In the genomic region with DNA sequence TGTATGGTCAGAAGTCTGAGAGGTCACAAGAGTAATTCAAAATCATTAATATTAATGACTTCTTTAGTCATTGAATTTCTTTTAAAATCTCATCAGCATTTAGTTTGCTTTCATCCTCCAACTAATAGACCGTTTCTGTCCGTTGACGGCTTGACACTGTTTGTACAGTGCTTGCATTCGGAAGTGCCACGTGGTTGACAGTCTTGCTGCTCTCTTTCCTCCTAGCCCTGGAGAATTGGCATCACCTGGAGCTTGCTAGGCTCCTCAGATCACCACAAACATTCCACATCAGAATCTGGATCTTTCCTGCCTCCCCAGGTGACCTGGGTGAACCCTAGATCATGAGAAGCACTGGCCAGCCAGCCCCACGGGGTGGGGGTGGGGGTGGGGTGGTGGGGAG, we compare ENCODE assay signal across 21 mouse cellular contexts.
DNase-seq lines count a peak whose midpoint lies in the region; ATAC-seq and TF ChIP-seq lines count a peak whose summit lies in the region.
"Had no signal": no experiment of that assay in that cellular context is flagged by ENCODE, and none has a peak within 500 bp of the region (broad histone marks: within the 10 kb centered on the region; RNA-seq: fewer than 3 reads in every experiment).

No protein-coding gene starts in this region.

- no peak for TF ChIP-seq CTCF in kidney, postnatal 0 days (IDR thresholded peaks at IDR 0.05; ENCODE audit: low read depth)

- no peak overlapping the region for H3K27ac ChIP-seq in heart, embryonic 13.5 days (replicated peaks)
- no peak overlapping the region for H3K27ac ChIP-seq in heart, embryonic 12.5 days (ENCODE audit: poor library complexity, severe bottlenecking)
- H3K27ac ChIP-seq in kidney, postnatal 0 days, result no peak overlapping the region
- no peak overlapping the region for H3K27ac ChIP-seq in midbrain, embryonic 15.5 days
- H3K27ac ChIP-seq: embryonic facial prominence, embryonic 12.5 days; gastrocnemius, adult 2 months; heart, embryonic 10.5 days; limb, embryonic 13.5 days; liver, embryonic 14.5 days; lung, embryonic 15.5 days; neural tube, embryonic 15.5 days had no signal

- no peak overlapping the region for H3K4me3 ChIP-seq in heart, embryonic 13.5 days
- no peak overlapping the region for H3K4me3 ChIP-seq in heart, embryonic 12.5 days
- no peak overlapping the region for H3K4me3 ChIP-seq in kidney, postnatal 0 days (replicated peaks; ENCODE audit: low read depth, low read length)
- no peak overlapping the region for H3K4me3 ChIP-seq in midbrain, embryonic 15.5 days
- H3K4me3 ChIP-seq: embryonic facial prominence, embryonic 12.5 days; erythroblast, embryonic 14.5 days; heart, embryonic 10.5 days; limb, embryonic 13.5 days; lung, embryonic 15.5 days; neural tube, embryonic 15.5 days had no signal

- peak overlapping the region; percentile 40 for H3K4me2 ChIP-seq in heart, embryonic 13.5 days
- no peak overlapping the region for H3K4me2 ChIP-seq in heart, embryonic 12.5 days
- no peak overlapping the region for H3K4me2 ChIP-seq in kidney, postnatal 0 days (ENCODE audit: low read length)
- H3K4me2 ChIP-seq in midbrain, embryonic 15.5 days, result peak overlapping the region; percentile 20
- H3K4me2 ChIP-seq: embryonic facial prominence, embryonic 12.5 days; limb, embryonic 13.5 days; neural tube, embryonic 15.5 days had no signal

- H3K27me3 ChIP-seq in heart, embryonic 13.5 days (replicated peaks), result no peaks in the 10 kb centered on the region
- H3K27me3 ChIP-seq in heart, embryonic 12.5 days (replicated peaks), result no peaks in the 10 kb centered on the region
- H3K27me3 ChIP-seq in kidney, postnatal 0 days (ENCODE audit: insufficient read depth, low read length), result no peaks in the 10 kb centered on the region
- H3K27me3 ChIP-seq in midbrain, embryonic 15.5 days (replicated peaks), result no peaks in the 10 kb centered on the region
- H3K27me3 ChIP-seq: embryonic facial prominence, embryonic 12.5 days; limb, embryonic 13.5 days; lung, embryonic 15.5 days; neural tube, embryonic 15.5 days had no signal

- DNase-seq in kidney, postnatal 0 days (ENCODE audit: low spot score), result no peak
- DNase-seq in kidney, adult 18-20 months, result no peak
- DNase-seq in ES-CJ7 (ENCODE audit: low read depth, low spot score), result peak; percentile 12
- DNase-seq in embryo, embryonic 9.5 days (ENCODE audit: extremely low spot score), result no peak
- DNase-seq: cerebellum, adult 9-11 months; heart, postnatal 14 days; lung, postnatal 4 days; spleen, adult 18-20 months; thymus, adult 18-20 months; thymus, postnatal 4 days had no signal

- H3K4me1 ChIP-seq in heart, embryonic 13.5 days, result peaks cover 35% of the 10 kb centered on the region
- peaks cover 19% of the 10 kb centered on the region for H3K4me1 ChIP-seq in heart, embryonic 12.5 days (replicated peaks)
- peaks cover 6% of the 10 kb centered on the region; the same call in 1 of the 2 replicates for H3K4me1 ChIP-seq in kidney, postnatal 0 days (replicated peaks; ENCODE audit: insufficient read depth, low read length)
- peaks cover 17% of the 10 kb centered on the region for H3K4me1 ChIP-seq in midbrain, embryonic 15.5 days

- H3K36me3 ChIP-seq in heart, embryonic 13.5 days, result no peaks in the 10 kb centered on the region
- no peaks in the 10 kb centered on the region for H3K36me3 ChIP-seq in heart, embryonic 12.5 days
- no peaks in the 10 kb centered on the region for H3K36me3 ChIP-seq in kidney, postnatal 0 days (ENCODE audit: insufficient read depth, low read length)
- H3K36me3 ChIP-seq in midbrain, embryonic 15.5 days (replicated peaks), result no peaks in the 10 kb centered on the region
- H3K36me3 ChIP-seq: embryonic facial prominence, embryonic 12.5 days; heart, embryonic 10.5 days; limb, embryonic 13.5 days; lung, embryonic 15.5 days; neural tube, embryonic 15.5 days had no signal

- WGBS in heart, embryonic 13.5 days, result 49% methylated on average over 6 of the region's 6 CpGs
- 51% methylated on average over 6 of the region's 6 CpGs for WGBS in heart, embryonic 12.5 days
- WGBS in kidney, postnatal 0 days, result 24% methylated on average over 6 of the region's 6 CpGs
- 20% methylated on average over 6 of the region's 6 CpGs for WGBS in midbrain, embryonic 15.5 days

- H3K9ac ChIP-seq in heart, embryonic 13.5 days, result no peak overlapping the region
- no peak overlapping the region for H3K9ac ChIP-seq in heart, embryonic 12.5 days
- H3K9ac ChIP-seq in kidney, postnatal 0 days (ENCODE audit: low read depth, low read length), result no peak overlapping the region
- no peak overlapping the region for H3K9ac ChIP-seq in midbrain, embryonic 15.5 days
- H3K9ac ChIP-seq: embryonic facial prominence, embryonic 12.5 days; limb, embryonic 13.5 days; liver, embryonic 14.5 days; lung, embryonic 15.5 days; neural tube, embryonic 15.5 days had no signal

- H3K9me3 ChIP-seq in heart, embryonic 13.5 days, result no peaks in the 10 kb centered on the region
- H3K9me3 ChIP-seq in heart, embryonic 12.5 days (replicated peaks), result no peaks in the 10 kb centered on the region
- H3K9me3 ChIP-seq in kidney, postnatal 0 days (replicated peaks; ENCODE audit: low read length), result no peaks in the 10 kb centered on the region
- no peaks in the 10 kb centered on the region for H3K9me3 ChIP-seq in midbrain, embryonic 15.5 days
- H3K9me3 ChIP-seq: embryonic facial prominence, embryonic 12.5 days; heart, embryonic 10.5 days; limb, embryonic 13.5 days; lung, embryonic 15.5 days; neural tube, embryonic 15.5 days had no signal

- no peak for ATAC-seq in heart, embryonic 13.5 days (ENCODE audit: extremely low read depth, insufficient number of reproducible peaks, low FRiP score, low TSS enrichment)
- ATAC-seq in heart, embryonic 12.5 days (ENCODE audit: insufficient number of reproducible peaks, low FRiP score), result no peak
- ATAC-seq in kidney, postnatal 0 days (replicated peaks; ENCODE audit: low FRiP score, low read depth), result 0 out of 2 replicates have a peak, but pooled peaks have one; percentile 38
- 0 out of 2 replicates have a peak, but pooled peaks have one; percentile 65 for ATAC-seq in midbrain, embryonic 15.5 days (replicated peaks)

Comparison
In these comparisons a context has a peak if more than half of its experiments do, and no peak if none do; other contexts are left out.
1. H3K4me2 ChIP-seq: peak in heart, embryonic 13.5 days (single experiment) and midbrain, embryonic 15.5 days (single experiment); none in heart, embryonic 12.5 days (single experiment) and kidney, postnatal 0 days (single experiment).
2. ATAC-seq: peak in kidney, postnatal 0 days (single experiment) and midbrain, embryonic 15.5 days (single experiment); none in heart, embryonic 13.5 days (single experiment) and heart, embryonic 12.5 days (single experiment).